Mouse (Mus musculus) lung, adult 2 months (tissue): ENCODE results near the gene Rps6kb1.

Experiments
- CTCF ChIP-seq: fragments of 200-500 bp; IDR thresholded peaks from 2 replicates; pipeline ENCODE4 v1.5.1; 2011; ENCODE audit warnings: mild to moderate bottlenecking, low read length, control low read depth; ENCODE audit not compliant: insufficient read depth
- POLR2A ChIP-seq: fragments of 200-500 bp; IDR thresholded peaks from 2 replicates; pipeline ENCODE4 v1.6.1; 2011; ENCODE audit warnings: low read depth, mild to moderate bottlenecking, control low read depth, low read length, borderline replicate concordance; ENCODE audit errors: extremely low read depth

- TF ChIP-seq CTCF (no peak), POLR2A (no peak)
Measured at GRCm38 (mm10) chr11:86539716-86540475, 4.7 kb downstream of the Rps6kb1 start.
